Mouse (Mus musculus): ENCODE results near the gene Exosc5. TPM values are rescaled to one million over a fixed set of nuclear protein-coding genes. Genes with fewer than 3 reads are reported as not detected.

Exosc5 gene
- polyA plus RNA-seq, 1 experiment from 2014 or later = 78.7 TPM

DNA sequence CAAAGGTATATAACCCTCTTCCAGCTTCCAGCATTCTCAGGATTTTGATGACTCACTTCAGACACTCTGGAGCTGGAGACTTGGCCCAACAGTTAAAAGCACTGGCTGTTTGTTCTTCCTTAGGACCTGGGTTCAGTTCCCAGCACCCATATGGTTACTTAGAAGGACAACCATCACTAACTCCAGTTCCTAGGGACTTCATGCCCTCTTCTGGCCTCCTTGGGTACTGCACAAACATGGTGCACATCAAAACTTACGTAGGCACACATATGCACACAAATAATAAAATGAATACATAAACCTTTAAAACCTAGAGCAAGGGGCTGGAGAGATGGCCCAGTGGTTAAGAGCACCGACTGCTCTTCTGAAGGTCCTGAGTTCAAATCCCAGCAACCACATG, 43.4 kb downstream of the Exosc5 start:
- no peak for ATAC-seq (ENCODE audit: borderline replicate concordance, extremely low read depth, low FRiP score, low TSS enrichment)
- H3K36me3 ChIP-seq = peaks cover 9% of the 10 kb centered on the region; the same call in 1 of the 2 replicates
- WGBS = 94% methylated on average over 2 of the region's 2 CpGs
- no peaks in the 10 kb centered on the region; the same call in 1 of the 2 replicates for H3K9me3 ChIP-seq
- peaks cover 38% of the 10 kb centered on the region for H3K4me1 ChIP-seq
- H3K27me3 ChIP-seq = peaks cover 11% of the 10 kb centered on the region
- no peak overlapping the region for H3K27ac ChIP-seq
- no peak overlapping the region for H3K4me3 ChIP-seq
- no peak overlapping the region for H3K9ac ChIP-seq
- no peak overlapping the region for H3K4me2 ChIP-seq

- Histone ChIP-seq H3K27ac (no peak overlapping the region), H3K9me3 (no peaks in the 10 kb centered on the region; the same call in 1 of the 2 replicates), H3K36me3 (peaks cover 9% of the 10 kb centered on the region; the same call in 1 of the 2 replicates), H3K4me3 (no peak overlapping the region), H3K9ac (no peak overlapping the region), H3K4me2 (no peak overlapping the region), H3K4me1 (peaks cover 45% of the 10 kb centered on the region), H3K27me3 (peaks cover 11% of the 10 kb centered on the region)
- WGBS = 30% methylated on average over 10 of the region's 10 CpGs
- ATAC-seq (ENCODE audit: borderline replicate concordance, extremely low read depth, low FRiP score, low TSS enrichment) = no peak
Observed at GRCm38 (mm10) chr7:25703793-25704494, 45.0 kb downstream of the Exosc5 start.

GRCm38 (mm10) chr7:25704716-25705364, 45.9 kb downstream of the Exosc5 start:
- Histone ChIP-seq H3K9ac (no peak overlapping the region), H3K4me3 (peak overlapping the region; percentile 18), H3K4me1 (peaks cover 49% of the 10 kb centered on the region), H3K27me3 (peaks cover 11% of the 10 kb centered on the region), H3K27ac (no peak overlapping the region), H3K9me3 (no peaks in the 10 kb centered on the region; the same call in 1 of the 2 replicates), H3K4me2 (peak overlapping the region; percentile 48), H3K36me3 (peaks cover 9% of the 10 kb centered on the region; the same call in 1 of the 2 replicates)
- ATAC-seq (ENCODE audit: borderline replicate concordance, extremely low read depth, low FRiP score, low TSS enrichment) = no peak
- 11% methylated on average over 30 of the region's 37 CpGs for WGBS

- peak; percentile 33; the same call in 1 of the 2 replicates for ATAC-seq (ENCODE audit: borderline replicate concordance, extremely low read depth, low FRiP score, low TSS enrichment)
- Histone ChIP-seq H3K27ac (peak overlapping the region; percentile 83), H3K9ac (no peak overlapping the region), H3K9me3 (no peaks in the 10 kb centered on the region; the same call in 1 of the 2 replicates), H3K4me2 (peak overlapping the region; percentile 20; the same call in 1 of the 2 replicates), H3K4me1 (peaks cover 59% of the 10 kb centered on the region), H3K36me3 (peaks cover 9% of the 10 kb centered on the region; the same call in 1 of the 2 replicates), H3K4me3 (no peak overlapping the region), H3K27me3 (peaks cover 11% of the 10 kb centered on the region)
- 16% methylated on average over 6 of the region's 6 CpGs for WGBS
Observed at GRCm38 (mm10) chr7:25705801-25706251, 46.9 kb downstream of the Exosc5 start.

DNA sequence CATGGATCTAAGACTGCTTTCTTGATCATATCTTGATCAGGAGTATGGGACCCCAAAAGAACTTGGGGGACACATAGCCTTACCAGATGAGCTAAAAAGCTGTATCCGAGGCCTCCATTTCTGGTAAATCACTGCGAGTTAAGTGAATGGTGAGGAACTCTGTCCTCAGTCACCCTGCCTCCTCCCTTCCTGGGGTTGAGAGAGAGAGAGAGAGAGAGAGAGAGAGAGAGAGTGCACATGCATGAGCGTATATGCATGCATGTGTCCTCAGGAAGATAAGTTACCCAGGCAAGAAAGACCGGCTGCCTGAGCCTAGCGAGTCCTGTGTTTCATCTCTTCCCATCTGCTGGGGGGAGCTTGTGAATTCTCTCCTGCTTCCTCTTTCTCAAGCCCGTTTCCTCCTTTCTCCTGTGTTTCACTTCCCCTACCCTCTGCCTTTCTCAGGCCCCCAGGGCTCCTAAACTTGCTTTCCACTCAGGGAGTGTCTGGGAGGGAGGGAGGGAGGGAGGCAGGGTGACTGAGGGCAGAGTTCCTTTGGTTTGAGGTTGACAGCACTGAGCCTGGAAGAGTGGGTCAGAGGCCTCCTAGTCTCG, 47.7 kb downstream of the Exosc5 start:
- H3K9ac ChIP-seq = no peak overlapping the region
- WGBS = 26% methylated on average over 7 of the region's 7 CpGs
- peaks cover 11% of the 10 kb centered on the region for H3K27me3 ChIP-seq
- no peak overlapping the region for H3K4me3 ChIP-seq
- no peak overlapping the region for H3K4me2 ChIP-seq
- peaks cover 63% of the 10 kb centered on the region for H3K4me1 ChIP-seq
- ATAC-seq (ENCODE audit: borderline replicate concordance, extremely low read depth, low FRiP score, low TSS enrichment) = no peak
- peaks cover 8% of the 10 kb centered on the region; the same call in 1 of the 2 replicates for H3K36me3 ChIP-seq
- H3K27ac ChIP-seq = peak overlapping the region; percentile 83
- H3K9me3 ChIP-seq = no peaks in the 10 kb centered on the region; the same call in 1 of the 2 replicates

GRCm38 (mm10) chr7:25707581-25708292, 48.8 kb downstream of the Exosc5 start:
- Histone ChIP-seq H3K36me3 (peaks cover 4% of the 10 kb centered on the region; the same call in 1 of the 2 replicates), H3K4me2 (peak overlapping the region; percentile 31), H3K4me1 (peaks cover 63% of the 10 kb centered on the region), H3K9me3 (no peaks in the 10 kb centered on the region), H3K4me3 (no peak overlapping the region), H3K9ac (no peak overlapping the region), H3K27me3 (peaks cover 11% of the 10 kb centered on the region), H3K27ac (peak overlapping the region; percentile 83)
- ATAC-seq (ENCODE audit: borderline replicate concordance, extremely low read depth, low FRiP score, low TSS enrichment) = peak; percentile 74
- 30% methylated on average over 15 of the region's 15 CpGs for WGBS

DNA sequence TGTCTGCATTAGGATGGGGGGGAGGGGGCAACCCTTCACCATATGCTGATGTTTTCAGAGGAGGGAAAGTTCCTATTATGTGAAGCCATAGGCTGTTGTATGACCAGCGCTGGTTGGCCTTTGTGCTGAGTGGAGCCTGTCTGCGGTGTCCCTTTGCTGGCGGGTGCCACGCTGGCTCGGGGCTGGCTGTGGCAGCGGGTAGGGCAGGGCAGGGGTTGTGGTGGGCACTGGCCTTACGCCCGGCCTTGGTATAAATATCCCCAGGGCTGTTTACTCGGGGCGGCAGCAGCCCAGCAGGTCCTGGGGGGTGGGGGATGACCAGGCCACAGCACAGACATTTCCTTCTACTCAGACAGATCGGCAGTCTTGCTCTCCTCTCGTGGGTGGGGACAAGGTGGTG, 51.0 kb downstream of the Exosc5 start:
- WGBS = 6% methylated on average over 12 of the region's 12 CpGs
- Histone ChIP-seq H3K27me3 (no peaks in the 10 kb centered on the region), H3K27ac (peak overlapping the region; percentile 22; the same call in 1 of the 2 replicates), H3K36me3 (peaks cover 26% of the 10 kb centered on the region), H3K4me2 (peak overlapping the region; percentile 15; the same call in 1 of the 2 replicates), H3K4me1 (peaks cover 49% of the 10 kb centered on the region), H3K9me3 (no peaks in the 10 kb centered on the region), H3K4me3 (no peak overlapping the region), H3K9ac (no peak overlapping the region)
- ATAC-seq (ENCODE audit: borderline replicate concordance, extremely low read depth, low FRiP score, low TSS enrichment) = no peak

DNA sequence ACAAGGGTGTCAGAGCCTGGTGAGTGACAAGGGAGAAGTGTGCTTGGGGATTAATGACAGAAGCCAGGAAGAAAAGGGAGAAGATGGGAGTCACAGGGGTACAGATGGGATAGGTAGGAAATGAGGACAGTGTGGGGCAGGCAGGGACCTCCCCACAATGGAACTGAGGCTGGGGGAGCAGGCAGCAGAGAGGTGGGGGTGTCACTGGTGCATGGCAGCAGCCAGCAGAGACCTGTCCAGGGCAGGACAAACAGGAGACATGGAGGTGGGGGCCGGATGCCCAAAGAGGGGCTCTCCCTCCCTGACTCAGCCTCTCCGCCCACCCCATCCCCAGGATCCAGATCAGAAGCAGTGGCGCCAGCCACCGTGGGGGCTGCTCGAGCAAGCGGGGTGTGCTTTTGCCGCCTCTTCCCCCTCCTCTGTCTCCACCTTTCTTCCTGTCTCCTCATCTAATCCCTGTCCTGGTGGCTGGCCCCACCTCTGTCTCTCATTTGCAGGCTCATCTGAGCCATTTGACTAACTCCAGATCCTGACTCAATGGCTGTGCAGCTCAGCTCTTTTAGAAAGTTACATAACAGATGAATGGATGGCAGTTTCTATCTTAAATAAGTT, 51.7 kb downstream of the Exosc5 start:
- no peaks in the 10 kb centered on the region for H3K27me3 ChIP-seq
- peaks cover 33% of the 10 kb centered on the region for H3K36me3 ChIP-seq
- no peaks in the 10 kb centered on the region for H3K9me3 ChIP-seq
- no peak overlapping the region for H3K4me3 ChIP-seq
- ATAC-seq (ENCODE audit: borderline replicate concordance, extremely low read depth, low FRiP score, low TSS enrichment) = no peak
- no peak overlapping the region for H3K9ac ChIP-seq
- peak overlapping the region; percentile 22; the same call in 1 of the 2 replicates for H3K27ac ChIP-seq
- no peak overlapping the region; the same call in 1 of the 2 replicates for H3K4me2 ChIP-seq
- peaks cover 42% of the 10 kb centered on the region for H3K4me1 ChIP-seq
- 14% methylated on average over 7 of the region's 7 CpGs for WGBS

DNA sequence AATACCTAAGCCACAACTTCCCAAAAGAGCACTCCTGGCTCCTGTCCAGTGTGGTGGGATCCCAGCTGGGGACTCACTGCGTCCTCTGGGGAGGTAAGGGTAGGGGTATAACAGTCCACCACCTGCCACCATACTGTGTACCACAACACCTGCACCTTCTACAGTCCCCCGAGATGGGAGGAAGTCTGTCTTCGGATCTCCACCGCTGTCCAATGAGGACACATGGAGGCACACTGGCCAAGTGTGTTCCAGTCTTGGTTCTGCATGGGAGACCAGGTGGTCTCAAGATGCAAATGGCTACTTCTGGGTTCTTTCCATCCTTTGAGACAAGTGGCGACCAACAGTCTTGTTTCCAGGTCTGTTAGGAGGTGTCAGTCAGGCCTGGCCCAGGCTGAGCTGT, 52.2 kb downstream of the Exosc5 start:
- Histone ChIP-seq H3K9me3 (no peaks in the 10 kb centered on the region), H3K27ac (no peak overlapping the region; the same call in 1 of the 2 replicates), H3K4me3 (no peak overlapping the region), H3K36me3 (peaks cover 38% of the 10 kb centered on the region), H3K4me2 (no peak overlapping the region), H3K27me3 (no peaks in the 10 kb centered on the region), H3K9ac (no peak overlapping the region), H3K4me1 (peaks cover 37% of the 10 kb centered on the region)
- ATAC-seq (ENCODE audit: borderline replicate concordance, extremely low read depth, low FRiP score, low TSS enrichment) = no peak
- 63% methylated on average over 5 of the region's 5 CpGs for WGBS

DNA sequence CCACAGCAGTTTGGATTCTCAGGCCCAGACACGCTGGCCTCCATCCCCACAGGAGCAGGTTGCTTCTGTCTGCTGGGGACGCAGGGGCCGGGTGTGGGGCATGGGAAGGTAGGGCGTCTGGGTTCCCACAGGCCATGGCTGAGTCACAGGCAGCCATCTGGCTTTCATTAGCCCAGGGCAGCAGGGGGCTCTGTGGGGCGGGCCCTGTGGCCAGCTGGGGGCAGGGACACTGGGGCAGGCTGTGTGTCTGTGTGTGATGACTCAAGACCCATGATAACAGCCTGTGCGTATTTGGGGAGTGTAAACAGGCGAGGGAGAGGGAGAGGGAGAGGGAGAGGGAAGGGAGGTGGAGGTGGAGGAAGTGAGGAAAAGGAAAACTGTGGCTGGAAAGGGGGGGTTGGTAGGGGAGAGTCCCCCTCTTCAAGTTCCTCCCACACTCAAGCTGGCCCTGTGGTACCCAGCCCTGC, 52.8 kb downstream of the Exosc5 start:
- Histone ChIP-seq H3K36me3 (peaks cover 40% of the 10 kb centered on the region), H3K9ac (no peak overlapping the region), H3K4me2 (no peak overlapping the region), H3K9me3 (no peaks in the 10 kb centered on the region), H3K27me3 (no peaks in the 10 kb centered on the region), H3K27ac (no peak overlapping the region), H3K4me1 (peaks cover 31% of the 10 kb centered on the region), H3K4me3 (no peak overlapping the region)
- ATAC-seq (ENCODE audit: borderline replicate concordance, extremely low read depth, low FRiP score, low TSS enrichment) = no peak
- 26% methylated on average over 7 of the region's 7 CpGs for WGBS

DNA sequence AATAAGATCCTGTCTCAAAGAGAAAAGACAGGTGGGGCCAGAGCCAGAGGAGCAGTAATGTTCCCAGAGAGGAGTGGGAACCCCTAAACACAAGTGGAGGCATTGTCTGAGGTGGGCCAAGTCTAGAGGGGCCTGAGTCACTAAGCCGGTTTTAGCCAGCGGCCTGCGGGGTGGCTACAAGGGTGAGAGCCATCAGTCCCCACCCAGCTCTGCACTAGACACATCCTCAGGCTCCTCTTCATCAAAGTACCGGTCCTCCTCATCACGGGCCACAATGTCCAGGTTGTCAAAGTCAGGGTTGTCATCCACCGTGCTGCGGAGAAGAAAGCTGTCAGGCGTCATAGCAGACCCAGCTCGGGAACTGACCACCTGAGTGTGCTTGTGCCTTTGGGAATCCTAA, 53.8 kb downstream of the Exosc5 start:
- peaks cover 40% of the 10 kb centered on the region for H3K36me3 ChIP-seq
- no peak overlapping the region for H3K27ac ChIP-seq
- H3K4me2 ChIP-seq = no peak overlapping the region
- H3K9ac ChIP-seq = no peak overlapping the region
- peaks cover 26% of the 10 kb centered on the region for H3K4me1 ChIP-seq
- H3K4me3 ChIP-seq = no peak overlapping the region
- no peak for ATAC-seq (ENCODE audit: borderline replicate concordance, extremely low read depth, low FRiP score, low TSS enrichment)
- H3K27me3 ChIP-seq = no peaks in the 10 kb centered on the region
- no peaks in the 10 kb centered on the region for H3K9me3 ChIP-seq
- WGBS = 87% methylated on average over 9 of the region's 9 CpGs

All from lung, embryonic 15.5 days (tissue).